Mouse (Mus musculus): ENCODE measurements around the gene Tnk2.

- TF ChIP-seq ZC3H11A (IDR thresholded peaks at IDR 0.05; ENCODE audit: borderline replicate concordance, low read depth, low read length) = no peak
- no peak for TF ChIP-seq CHD2 (IDR thresholded peaks at IDR 0.05; ENCODE audit: low read depth, low read length)
- no peak for TF ChIP-seq ZNF384 (IDR thresholded peaks at IDR 0.05; ENCODE audit: low read depth, low read length)
- no peak for TF ChIP-seq HCFC1 (IDR thresholded peaks at IDR 0.05; ENCODE audit: borderline replicate concordance, insufficient read depth, low read length)
These were observed 44.5 kb upstream of the Tnk2 start for GRCm38 (mm10) chr16:32599151-32599550.

Measured in ES-E14 (cell line).